7 mouse cellular contexts compared by ENCODE assay signal in the genomic region with DNA sequence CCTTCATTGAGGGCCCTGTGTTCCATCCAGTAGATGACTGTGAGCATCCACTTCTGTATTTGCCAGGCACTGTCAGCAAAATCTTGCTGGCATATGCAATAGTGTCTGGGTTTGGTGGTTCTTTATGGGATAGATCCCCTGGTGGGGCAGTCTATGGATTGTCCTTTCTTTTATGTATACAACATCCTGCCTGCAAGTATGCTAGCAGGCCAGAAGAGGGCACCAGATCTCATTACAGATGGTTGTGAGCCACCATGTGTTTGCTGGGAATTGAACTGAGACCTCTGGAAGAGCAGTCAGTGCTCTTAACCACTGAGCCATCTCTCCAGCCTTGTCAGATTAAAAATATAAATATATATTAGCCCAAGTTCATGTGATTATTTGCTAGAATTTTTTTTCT. TPM values are rescaled to one million over a fixed set of nuclear protein-coding genes. Genes with fewer than 3 reads are reported as not detected.
DNase-seq lines count a peak whose midpoint lies in the region; ATAC-seq and TF ChIP-seq lines count a peak whose summit lies in the region.
"Not testable (repeated sequence)": the region's sequence is repeated elsewhere in the genome, so short reads cannot be mapped to it uniquely, and the experiment has no call there.

No protein-coding gene starts in this region.

- H3K9me3 ChIP-seq in MEL (replicated peaks; ENCODE audit: insufficient read depth, low read length); heart, postnatal 0 days (replicated peaks; ENCODE audit: control insufficient read depth, low read length); intestine, postnatal 0 days (ENCODE audit: control insufficient read depth); liver, embryonic 14.5 days (ENCODE audit: control insufficient read depth, low read length); midbrain, postnatal 0 days (ENCODE audit: low read length): not testable (repeated sequence)

- not testable (repeated sequence) for TF ChIP-seq POLR2A in MEL (IDR thresholded peaks at IDR 0.05; ENCODE audit: control insufficient read depth in 1 of 2, insufficient read depth in 1 of 2, low read depth in 1 of 2, low read length in 2 of 2, poor library complexity in 1 of 2)

- TF ChIP-seq RAD21 in MEL (IDR thresholded peaks at IDR 0.05; ENCODE audit: low read depth, low read length), result not testable (repeated sequence)

- not testable (repeated sequence) for H3K36me3 ChIP-seq in MEL (ENCODE audit: control insufficient read depth in 1 of 2, insufficient read depth in 2 of 2, low read length in 2 of 2); heart, postnatal 0 days (replicated peaks; ENCODE audit: control insufficient read depth, insufficient read depth, low read length); intestine, postnatal 0 days (ENCODE audit: control insufficient read depth, insufficient read depth); liver, embryonic 14.5 days (replicated peaks; ENCODE audit: control insufficient read depth, insufficient read depth, low read depth); midbrain, postnatal 0 days (ENCODE audit: insufficient read depth, low read length)

- peak; percentile 56 for ATAC-seq in activated CD4-positive, CD25-positive, alpha-beta regulatory T cell, adult 4 months
- ATAC-seq in heart, postnatal 0 days (ENCODE audit: insufficient read depth, low read depth); intestine, postnatal 0 days; liver, embryonic 14.5 days (ENCODE audit: insufficient read depth); midbrain, postnatal 0 days (ENCODE audit: low FRiP score): not testable (repeated sequence)

- not testable (repeated sequence) for TF ChIP-seq EP300 in MEL (IDR thresholded peaks at IDR 0.05; ENCODE audit: low read depth in 1 of 2, low read length in 2 of 2); heart, postnatal 0 days (IDR thresholded peaks at IDR 0.05; ENCODE audit: low read depth); liver, embryonic 14.5 days (IDR thresholded peaks at IDR 0.05; ENCODE audit: low read depth)

- DNase-seq in A20 (ENCODE audit: low read depth, low spot score), result peak; percentile 14
- DNase-seq in MEL (ENCODE audit: low read depth, low spot score); heart, postnatal 0 days (ENCODE audit: low spot score); liver, embryonic 14.5 days (ENCODE audit: low read depth in 3 of 3, low spot score in 3 of 3); midbrain, postnatal 0 days (ENCODE audit: low spot score): not testable (repeated sequence)

- not testable (repeated sequence) for H3K4me2 ChIP-seq in heart, postnatal 0 days (ENCODE audit: low read depth, low read length); intestine, postnatal 0 days (replicated peaks; ENCODE audit: low read depth); liver, embryonic 14.5 days (ENCODE audit: low read depth); midbrain, postnatal 0 days (ENCODE audit: low read depth, low read length, poor library complexity, severe bottlenecking)

- TF ChIP-seq CTCF in MEL (IDR thresholded peaks at IDR 0.05 in 2 of 3, conservative IDR thresholded peaks at IDR 0.05 in 1 of 3; ENCODE audit: control insufficient read depth in 1 of 3, insufficient read depth in 1 of 3, low read depth in 2 of 3, low read length in 3 of 3, poor library complexity in 1 of 3, severe bottlenecking in 1 of 3), result peak in 2 of 3 experiments; percentile 21 to 31; a peak in 4 of 6 replicates
- TF ChIP-seq CTCF in heart, postnatal 0 days (IDR thresholded peaks at IDR 0.05; ENCODE audit: low read depth), result 0 out of 2 replicates have a peak, but pooled peaks have one; percentile 7
- peak; percentile 33; the same call in 1 of the 2 replicates for TF ChIP-seq CTCF in intestine, postnatal 0 days (IDR thresholded peaks at IDR 0.05; ENCODE audit: low read depth)
- peak; percentile 35; the same call in 1 of the 2 replicates for TF ChIP-seq CTCF in liver, embryonic 14.5 days (IDR thresholded peaks at IDR 0.05; ENCODE audit: low read depth)
- TF ChIP-seq CTCF in midbrain, postnatal 0 days (IDR thresholded peaks at IDR 0.05), result peak; percentile 28

- not testable (repeated sequence) for H3K4me3 ChIP-seq in MEL (ENCODE audit: control insufficient read depth in 1 of 2, insufficient read depth in 1 of 2, low read depth in 2 of 2, low read length in 2 of 2); heart, postnatal 0 days (ENCODE audit: low read depth, low read length); intestine, postnatal 0 days (ENCODE audit: low read depth, low read length); liver, embryonic 14.5 days (ENCODE audit: insufficient read depth in 1 of 2, low read depth in 2 of 2, low read length in 2 of 2); midbrain, postnatal 0 days (ENCODE audit: low read depth, low read length)

- not testable (repeated sequence) for H3K9ac ChIP-seq in MEL (ENCODE audit: control insufficient read depth, low read depth, low read length, poor library complexity, severe bottlenecking); heart, postnatal 0 days (replicated peaks; ENCODE audit: low read depth, low read length); intestine, postnatal 0 days (ENCODE audit: low read depth, low read length); liver, embryonic 14.5 days (replicated peaks); midbrain, postnatal 0 days (replicated peaks; ENCODE audit: low read length, poor library complexity, severe bottlenecking)

- H3K4me1 ChIP-seq in MEL (ENCODE audit: control insufficient read depth in 1 of 2, insufficient read depth in 2 of 2, low read length in 2 of 2); heart, postnatal 0 days (ENCODE audit: control insufficient read depth, insufficient read depth); intestine, postnatal 0 days (replicated peaks; ENCODE audit: control insufficient read depth, insufficient read depth, low read length); liver, embryonic 14.5 days (replicated peaks; ENCODE audit: control insufficient read depth in 2 of 2, insufficient read depth in 2 of 2, low read length in 1 of 2); midbrain, postnatal 0 days (ENCODE audit: insufficient read depth, low read length): not testable (repeated sequence)

- H3K79me2 ChIP-seq in MEL (ENCODE audit: control insufficient read depth, insufficient read depth, low read length, poor library complexity), result not testable (repeated sequence)

- H3K27me3 ChIP-seq in MEL (ENCODE audit: control insufficient read depth in 1 of 2, insufficient read depth in 2 of 2, low read length in 2 of 2); heart, postnatal 0 days (ENCODE audit: control insufficient read depth, insufficient read depth, low read length); intestine, postnatal 0 days (replicated peaks; ENCODE audit: control insufficient read depth, insufficient read depth, low read length); liver, embryonic 14.5 days (ENCODE audit: control insufficient read depth, insufficient read depth, low read length); midbrain, postnatal 0 days (ENCODE audit: insufficient read depth, low read length): not testable (repeated sequence)

- H3K27ac ChIP-seq in MEL (ENCODE audit: control insufficient read depth, low read depth, low read length); heart, postnatal 0 days (ENCODE audit: low read depth); intestine, postnatal 0 days (ENCODE audit: low read depth, low read length); liver, embryonic 14.5 days; midbrain, postnatal 0 days (ENCODE audit: low read depth, low read length): not testable (repeated sequence)

TF ChIP-seq in MEL, 35 proteins besides CTCF, POLR2A, EP300 and RAD21:
- TF ChIP-seq SMC3 (IDR thresholded peaks at IDR 0.05; ENCODE audit: low read depth, low read length), result 0 out of 2 replicates have a peak, but pooled peaks have one; percentile 16

RNA-seq across cellular contexts. Expression of gene Ythdc1, which starts 37.2 kb away (rescaled TPM):
- 47.6 and 54.6 TPM in 2 replicates for total RNA-seq in MEL (2012; rRNA removed)
- polyA plus RNA-seq in MEL (2012; ENCODE audit: insufficient read depth in 1 of 2, insufficient read length in 2 of 2, low read depth in 1 of 2, low replicate concordance in 2 of 2, missing spikeins in 1 of 2), result 10 to 100 TPM; 60.8 to 67.2 TPM
- 10 to 100 TPM; 53.2 to 63.2 TPM for polyA plus RNA-seq in activated CD4-positive, CD25-positive, alpha-beta regulatory T cell, adult 4 months (2017; shearing (Covaris generic))
- 20.0 and 56.7 TPM in 2 replicates for total RNA-seq in heart, postnatal 0 days (2014; rRNA removed; ENCODE audit: low replicate concordance)
- 16.9 and 18.7 TPM in 2 replicates for polyA plus RNA-seq in heart, postnatal 0 days (2015; fragmentation: Nextera tagmentation; extraction: Ambion mirVana)
- polyA plus RNA-seq in intestine, postnatal 0 days (2015; fragmentation: Nextera tagmentation; extraction: Ambion mirVana), result 21.2 and 22.9 TPM in 2 replicates
- 15.0 and 22.8 TPM in 2 replicates for polyA plus RNA-seq in liver, embryonic 14.5 days (2012; rRNA removed)
- 12.1 and 13.3 TPM in 2 replicates for polyA plus RNA-seq in liver, embryonic 14.5 days (2014; fragmentation: Nextera tagmentation; extraction: Ambion mirVana)
- 47.1 and 69.0 TPM in 2 replicates for total RNA-seq in midbrain, postnatal 0 days (2014; rRNA removed)
- 25.1 and 29.6 TPM in 2 replicates for polyA plus RNA-seq in midbrain, postnatal 0 days (2015; fragmentation: Nextera tagmentation; extraction: Ambion mirVana)
